Mouse (Mus musculus) megakaryocyte, embryonic 14.5 days (primary cell): ENCODE results near the gene Hoxa9.

Source experiments
- FLI1 ChIP-seq: IDR thresholded peaks from 2 replicates; pipeline ENCODE4 v1.6.1; 2012; ENCODE audit warnings: low read length, inconsistent platforms, mixed read lengths
- GATA1 ChIP-seq: IDR thresholded peaks from 3 replicates; pipeline ENCODE4 v1.6.1; 2012; ENCODE audit warnings: mixed read lengths, low read length, inconsistent platforms, borderline replicate concordance

- TF ChIP-seq GATA1 (no peak), FLI1 (no peak)
Measured at GRCm38 (mm10) chr6:52259811-52260261, 28.9 kb upstream of the Hoxa9 start.
